Mouse (Mus musculus) embryonic facial prominence, embryonic 13.5 days (tissue): ENCODE measurements at regions not wholly inside any gene's neighbourhood (a gene's known extent, or its start where the extent isn't known, plus 50 kb on each side); places are given as distances from the start of the nearest gene placed in this dataset.

ENCODE experiments used
- ATAC-seq: fragments of 200-750 bp; cut with Nextera tagmentation; 2 replicates; pipeline ENCODE4 v1.8.0; 2017; ENCODE audit warnings: low read depth; ENCODE audit not compliant: insufficient number of reproducible peaks, insufficient read depth, low FRiP score, low TSS enrichment
- H3K27ac ChIP-seq: fragments of 300-500 bp; sonication (generic); 2 replicates; pipeline ENCODE4 v1.5.1; 2015; ENCODE audit warnings: moderate library complexity, mild to moderate bottlenecking, inconsistent platforms
- H3K27me3 ChIP-seq: fragments of 300-500 bp; sonication (generic); 2 replicates; pipeline ENCODE4 v1.6.1; 2015; ENCODE audit warnings: mild to moderate bottlenecking, inconsistent platforms
- H3K36me3 ChIP-seq: fragments of 300-500 bp; sonication (generic); 2 replicates; pipeline ENCODE4 v1.6.1; 2015; ENCODE audit warnings: mild to moderate bottlenecking, inconsistent platforms
- H3K4me1 ChIP-seq: fragments of 300-500 bp; sonication (generic); 2 replicates; pipeline ENCODE4 v1.6.1; 2015; ENCODE audit warnings: inconsistent platforms
- H3K4me2 ChIP-seq: fragments of 300-500 bp; sonication (generic); 2 replicates; pipeline ENCODE4 v1.6.1; 2015; ENCODE audit warnings: moderate library complexity, mild to moderate bottlenecking, inconsistent platforms
- H3K4me3 ChIP-seq: fragments of 300-500 bp; sonication (generic); 2 replicates; pipeline ENCODE4 v1.5.1; 2015; ENCODE audit warnings: mild to moderate bottlenecking, inconsistent platforms
- H3K9ac ChIP-seq: fragments of 300-500 bp; sonication (generic); 2 replicates; pipeline ENCODE4 v1.6.1; 2015; ENCODE audit warnings: mild to moderate bottlenecking, inconsistent platforms
- H3K9me3 ChIP-seq: fragments of 300-500 bp; sonication (generic); 2 replicates; pipeline ENCODE4 v1.6.1; 2016; ENCODE audit warnings: inconsistent platforms
- WGBS: fragments of 180-500 bp; shearing (Covaris S2); methylation state at CpG from one replicate; pipeline ENCODE4 v1.1.7; 2015; ENCODE audit warnings: mixed read lengths; 5-methylcytosine and 5-hydroxymethylcytosine counted together

GRCm38 (mm10) chr2:145003509-145003908 lies 164.0 kb upstream of the Slc24a3 start:
- WGBS: 76% methylated on average over 2 of the region's 2 CpGs

DNA sequence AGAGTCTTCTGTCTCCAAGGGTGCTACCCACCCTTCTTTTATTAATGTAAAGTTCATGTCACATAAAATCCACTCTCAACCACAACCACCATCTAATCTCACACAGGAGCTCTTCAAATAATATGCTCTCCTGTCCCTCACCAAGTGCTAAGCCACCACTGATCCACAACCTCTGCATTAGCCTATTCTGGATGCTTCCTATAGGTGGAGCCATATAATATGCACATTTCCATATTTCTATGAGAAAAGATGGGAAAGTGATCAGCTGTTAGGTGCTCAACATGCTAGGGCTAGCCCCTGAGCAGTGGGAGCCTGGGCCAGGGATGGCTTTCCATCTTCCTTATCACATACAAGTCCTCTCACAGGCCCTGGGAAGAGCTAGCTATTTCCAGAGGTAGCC lies 156.9 kb upstream of the Slc24a3 start:
- Histone ChIP-seq H3K36me3 (no peaks in the 10 kb centered on the region), H3K27me3 (no peaks in the 10 kb centered on the region), H3K4me3 (no peak overlapping the region), H3K4me1 (no peaks in the 10 kb centered on the region), H3K4me2 (no peak overlapping the region), H3K9ac (no peak overlapping the region), H3K27ac (no peak overlapping the region), H3K9me3 (no peaks in the 10 kb centered on the region)
- ATAC-seq: no peak

More at GRCm38 (mm10) chr2:145003509-145003908, 164.0 kb upstream of the Slc24a3 start:
- no peaks in the 10 kb centered on the region for H3K9me3 ChIP-seq
- H3K4me2 ChIP-seq: no peak overlapping the region
- H3K27me3 ChIP-seq: no peaks in the 10 kb centered on the region
- no peak for ATAC-seq
- no peaks in the 10 kb centered on the region for H3K36me3 ChIP-seq
- no peak overlapping the region for H3K9ac ChIP-seq
- H3K4me3 ChIP-seq: no peak overlapping the region
- H3K4me1 ChIP-seq: no peaks in the 10 kb centered on the region
- H3K27ac ChIP-seq: no peak overlapping the region

- ATAC-seq: no peak
- Histone ChIP-seq H3K27ac (no peak overlapping the region), H3K36me3 (no peaks in the 10 kb centered on the region), H3K4me2 (no peak overlapping the region), H3K27me3 (no peaks in the 10 kb centered on the region), H3K9me3 (no peaks in the 10 kb centered on the region), H3K4me1 (no peaks in the 10 kb centered on the region), H3K9ac (no peak overlapping the region), H3K4me3 (no peak overlapping the region)
- WGBS: 82% methylated on average over 4 of the region's 4 CpGs
Measured at GRCm38 (mm10) chr2:145011221-145011620, 156.3 kb upstream of the Slc24a3 start.

DNA sequence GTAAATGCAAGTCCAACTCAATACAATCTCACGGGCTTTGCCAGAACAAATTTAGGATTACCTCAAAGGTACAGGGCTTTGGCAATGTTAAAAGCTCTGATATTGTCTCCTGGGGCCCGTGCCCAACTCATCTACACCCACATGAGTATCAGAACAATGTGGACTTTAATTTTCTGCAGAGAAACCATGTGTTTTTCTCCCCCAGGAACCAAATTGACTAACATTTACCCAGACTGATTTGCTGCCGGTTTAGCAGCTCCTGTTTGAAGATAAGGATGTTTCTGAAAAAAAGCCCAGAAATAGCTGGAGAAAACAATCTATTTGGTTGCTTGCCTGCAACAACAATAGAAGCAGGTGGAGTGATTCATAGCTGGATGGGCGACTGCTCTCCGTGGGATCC lies 151.6 kb upstream of the Slc24a3 start:
- Histone ChIP-seq H3K4me2 (no peak overlapping the region), H3K4me1 (peaks cover 4% of the 10 kb centered on the region; the same call in 1 of the 2 replicates), H3K4me3 (no peak overlapping the region), H3K9me3 (no peaks in the 10 kb centered on the region), H3K27me3 (no peaks in the 10 kb centered on the region), H3K9ac (no peak overlapping the region), H3K36me3 (no peaks in the 10 kb centered on the region), H3K27ac (no peak overlapping the region)
- no peak for ATAC-seq
- 83% methylated on average over 5 of the region's 5 CpGs for WGBS

- no peak overlapping the region for H3K9ac ChIP-seq
- no peaks in the 10 kb centered on the region for H3K27me3 ChIP-seq
- peaks cover 4% of the 10 kb centered on the region; the same call in 1 of the 2 replicates for H3K4me1 ChIP-seq
- H3K4me2 ChIP-seq: no peak overlapping the region
- no peaks in the 10 kb centered on the region for H3K9me3 ChIP-seq
- H3K36me3 ChIP-seq: no peaks in the 10 kb centered on the region
- H3K4me3 ChIP-seq: no peak overlapping the region
- no peak for ATAC-seq
- H3K27ac ChIP-seq: no peak overlapping the region
Measured at GRCm38 (mm10) chr2:145016939-145017338, 150.6 kb upstream of the Slc24a3 start.

DNA sequence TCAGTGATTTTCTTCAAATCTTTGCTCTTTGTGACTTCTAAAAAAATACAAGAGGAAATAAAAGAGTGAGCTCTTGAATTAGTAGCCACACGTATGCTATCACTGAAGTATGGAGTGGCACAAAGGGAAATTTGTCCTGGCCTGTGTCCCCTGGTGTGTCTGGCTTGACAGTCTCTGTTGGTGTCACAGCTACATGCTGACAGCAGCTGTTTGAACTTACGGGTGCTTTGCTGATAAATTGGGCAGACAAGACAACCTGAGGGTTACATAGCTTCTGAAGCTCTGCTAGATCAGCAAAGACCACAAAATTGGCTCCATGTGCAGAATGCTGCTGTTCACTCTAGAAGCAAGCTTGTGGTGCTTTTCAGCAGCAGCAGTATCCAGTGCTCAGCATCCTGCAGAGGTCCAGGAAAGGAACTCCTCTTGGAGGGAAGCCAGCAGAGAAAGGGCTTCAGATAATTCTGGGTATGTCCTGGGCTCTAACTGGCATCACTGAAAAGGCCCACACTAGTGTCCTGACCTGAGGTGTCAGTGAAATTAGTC lies 149.9 kb upstream of the Slc24a3 start:
- Histone ChIP-seq H3K9me3 (no peaks in the 10 kb centered on the region), H3K27me3 (no peaks in the 10 kb centered on the region), H3K4me1 (peaks cover 4% of the 10 kb centered on the region; the same call in 1 of the 2 replicates), H3K27ac (no peak overlapping the region), H3K4me3 (no peak overlapping the region), H3K36me3 (no peaks in the 10 kb centered on the region), H3K4me2 (no peak overlapping the region), H3K9ac (no peak overlapping the region)
- WGBS: 48% methylated on average over 2 of the region's 2 CpGs
- no peak for ATAC-seq

DNA sequence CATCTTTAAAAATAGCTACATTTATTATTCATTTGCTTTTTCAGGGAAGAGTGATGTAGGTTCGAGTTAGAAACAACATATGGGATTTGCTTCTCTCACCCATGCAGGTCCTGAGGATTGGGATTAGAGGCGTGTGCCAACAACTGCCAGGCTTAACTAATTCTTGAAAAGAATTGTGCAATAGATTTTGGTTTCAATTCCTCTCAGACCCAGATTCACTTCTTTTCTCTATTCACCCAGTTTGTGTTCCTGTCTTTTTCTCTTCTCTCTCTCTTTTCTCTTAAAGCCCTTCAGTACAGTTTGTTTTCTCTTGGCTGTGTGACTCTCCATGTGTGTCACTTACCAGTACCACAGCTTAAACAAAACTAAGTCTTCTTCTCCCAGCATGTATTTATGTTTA lies 119.8 kb upstream of the Slc24a3 start:
- no peak for ATAC-seq
- WGBS: 70% methylated on average over 2 of the region's 2 CpGs
- Histone ChIP-seq H3K4me1 (no peaks in the 10 kb centered on the region; the same call in 1 of the 2 replicates), H3K4me2 (no peak overlapping the region), H3K9me3 (no peaks in the 10 kb centered on the region), H3K27ac (no peak overlapping the region), H3K36me3 (no peaks in the 10 kb centered on the region), H3K4me3 (no peak overlapping the region), H3K27me3 (no peaks in the 10 kb centered on the region), H3K9ac (no peak overlapping the region)

DNA sequence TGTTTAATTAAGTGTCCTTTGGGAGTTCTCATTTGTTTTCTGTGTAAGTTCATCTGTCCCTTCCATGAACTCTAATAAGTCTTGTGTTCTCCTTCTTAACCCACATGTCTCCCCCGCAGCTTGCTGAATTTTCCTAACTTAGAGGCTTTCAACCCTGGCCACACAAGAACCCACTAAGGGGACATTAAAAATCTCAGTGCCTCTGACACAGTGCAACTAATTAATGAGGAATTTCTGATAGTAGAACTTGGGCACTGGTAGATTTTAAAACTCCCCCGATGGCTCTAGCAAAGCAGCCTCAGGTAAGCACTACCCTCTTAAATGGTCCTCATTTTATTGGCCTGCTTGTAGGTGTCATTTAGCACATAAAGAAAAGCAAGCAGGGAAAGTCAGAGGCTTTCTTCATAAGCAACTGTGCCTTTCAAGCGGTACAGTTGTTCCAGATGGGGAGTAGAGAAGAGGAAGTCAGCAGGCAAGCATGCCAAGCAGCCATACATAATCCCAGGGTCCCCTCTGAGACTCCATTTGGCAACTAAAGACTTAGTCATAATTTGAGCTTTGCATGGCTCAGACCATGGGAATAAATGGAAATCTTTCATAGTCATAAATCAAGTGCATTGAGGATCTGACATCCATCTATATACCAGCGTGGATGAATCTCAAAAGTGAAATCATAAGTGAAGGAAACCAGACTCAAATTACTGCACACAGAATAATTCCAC lies 117.7 kb upstream of the Slc24a3 start:
- no peak overlapping the region for H3K4me3 ChIP-seq
- no peaks in the 10 kb centered on the region; the same call in 1 of the 2 replicates for H3K4me1 ChIP-seq
- H3K36me3 ChIP-seq: no peaks in the 10 kb centered on the region
- no peaks in the 10 kb centered on the region for H3K9me3 ChIP-seq
- no peak overlapping the region for H3K9ac ChIP-seq
- no peak for ATAC-seq
- H3K4me2 ChIP-seq: no peak overlapping the region
- H3K27ac ChIP-seq: no peak overlapping the region; the same call in 1 of the 2 replicates
- WGBS: 65% methylated on average over 4 of the region's 4 CpGs
- H3K27me3 ChIP-seq: no peaks in the 10 kb centered on the region

DNA sequence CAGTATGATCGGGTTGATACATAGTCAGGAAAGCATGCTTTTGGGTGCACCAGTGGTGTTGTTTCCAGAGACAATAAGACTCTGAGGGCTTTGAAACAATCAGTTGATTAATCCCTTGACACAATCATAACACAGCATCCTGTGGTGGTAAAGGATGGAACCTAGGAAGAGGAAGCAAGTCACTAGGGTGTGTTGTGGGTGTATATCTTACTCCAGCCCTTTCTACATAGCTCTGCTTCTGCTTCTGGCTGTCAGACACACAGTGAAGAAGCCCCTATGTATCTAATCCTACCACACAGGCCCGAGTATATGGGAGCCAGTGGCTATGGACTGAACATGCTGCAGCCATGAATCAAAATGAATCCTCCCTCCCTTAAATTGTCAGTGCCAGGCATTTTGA lies 115.1 kb upstream of the Slc24a3 start:
- Histone ChIP-seq H3K9ac (no peak overlapping the region), H3K9me3 (no peaks in the 10 kb centered on the region), H3K4me3 (no peak overlapping the region), H3K4me1 (peaks cover 7% of the 10 kb centered on the region), H3K36me3 (no peaks in the 10 kb centered on the region), H3K4me2 (no peak overlapping the region), H3K27me3 (no peaks in the 10 kb centered on the region), H3K27ac (no peak overlapping the region)
- 75% methylated on average over 2 of the region's 2 CpGs for WGBS
- ATAC-seq: no peak

- Histone ChIP-seq H3K4me3 (no peak overlapping the region), H3K4me2 (no peak overlapping the region), H3K4me1 (peaks cover 7% of the 10 kb centered on the region), H3K9ac (no peak overlapping the region), H3K27ac (peak overlapping the region; percentile 63; the same call in 1 of the 2 replicates), H3K27me3 (no peaks in the 10 kb centered on the region), H3K36me3 (no peaks in the 10 kb centered on the region), H3K9me3 (no peaks in the 10 kb centered on the region)
- no peak for ATAC-seq
- 68% methylated on average over 3 of the region's 3 CpGs for WGBS
Measured at GRCm38 (mm10) chr2:145056219-145056618, 111.3 kb upstream of the Slc24a3 start.

DNA sequence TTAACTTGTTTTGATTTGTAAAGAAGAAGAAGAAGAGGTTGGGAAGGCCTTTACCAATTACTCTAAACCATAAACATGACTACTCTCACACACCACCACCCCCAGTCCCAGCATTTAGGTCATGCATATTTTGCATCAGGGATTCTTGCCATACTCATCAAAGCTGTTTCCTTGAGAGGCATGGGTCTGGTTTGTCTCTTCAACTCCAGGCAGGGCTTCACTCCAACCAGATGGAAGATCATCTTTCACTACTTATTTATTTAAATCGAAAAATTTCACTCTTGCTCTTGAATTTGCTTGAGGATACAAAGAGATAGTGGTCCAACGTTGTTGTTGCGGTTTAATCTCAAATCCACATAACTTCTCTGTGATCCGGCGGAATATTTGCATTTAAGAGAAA lies 110.8 kb upstream of the Slc24a3 start:
- 44% methylated on average over 5 of the region's 5 CpGs for WGBS
- 0 out of 2 replicates have a peak, but pooled peaks have one; percentile 69 for ATAC-seq
- Histone ChIP-seq H3K4me1 (peaks cover 7% of the 10 kb centered on the region), H3K9me3 (no peaks in the 10 kb centered on the region), H3K36me3 (no peaks in the 10 kb centered on the region), H3K4me2 (no peak overlapping the region), H3K27ac (no peak overlapping the region), H3K27me3 (no peaks in the 10 kb centered on the region), H3K4me3 (no peak overlapping the region), H3K9ac (no peak overlapping the region)

GRCm38 (mm10) chr2:145069931-145070330 lies 97.6 kb upstream of the Slc24a3 start:
- Histone ChIP-seq H3K4me1 (no peaks in the 10 kb centered on the region), H3K4me2 (no peak overlapping the region), H3K27me3 (no peaks in the 10 kb centered on the region), H3K9me3 (no peaks in the 10 kb centered on the region), H3K27ac (no peak overlapping the region), H3K4me3 (no peak overlapping the region), H3K36me3 (no peaks in the 10 kb centered on the region), H3K9ac (no peak overlapping the region)
- WGBS: 27% methylated on average over 1 of the region's 1 CpGs
- ATAC-seq: no peak
